Mouse (Mus musculus): ENCODE measurements at regions not wholly inside any gene's neighbourhood (a gene's known extent, or its start where the extent isn't known, plus 50 kb on each side); places are given as distances from the start of the nearest gene placed in this dataset.

DNA sequence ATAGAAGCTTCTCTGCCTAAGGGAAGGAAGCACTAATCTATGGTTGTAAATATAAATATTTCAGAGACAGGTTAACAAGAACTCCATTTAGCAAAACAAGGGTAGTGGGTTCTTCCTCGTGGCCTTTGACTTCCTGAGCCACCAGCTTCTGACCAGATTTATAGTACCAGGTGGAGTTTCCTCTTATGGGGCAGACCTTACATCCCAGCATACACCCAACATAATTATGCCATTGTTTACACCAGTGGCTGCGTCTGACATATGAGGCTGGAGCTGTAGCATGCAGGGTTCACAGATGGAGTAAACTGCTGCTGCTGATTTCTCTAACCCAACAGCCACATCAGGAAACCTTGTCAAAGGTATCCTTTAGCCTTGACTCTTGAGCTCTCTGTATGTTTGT lies 75.5 kb downstream of the Trib2 start:
- 39% methylated on average over 2 of the region's 2 CpGs for WGBS
- Histone ChIP-seq H3K27ac (ENCODE audit: control insufficient read depth, insufficient read depth, low read depth, low read length, poor library complexity) (no peak overlapping the region), H3K4me1 (ENCODE audit: control insufficient read depth, insufficient read depth, low read length) (no peaks in the 10 kb centered on the region), H3K4me3 (replicated peaks; ENCODE audit: control insufficient read depth, low read depth, low read length) (no peak overlapping the region)
- TF ChIP-seq POLR2A (IDR thresholded peaks at IDR 0.05; ENCODE audit: borderline replicate concordance, control insufficient read depth, low read depth, low read length): no peak
- no peak for TF ChIP-seq CTCF (IDR thresholded peaks at IDR 0.05; ENCODE audit: control insufficient read depth, insufficient read depth, low read length)

DNA sequence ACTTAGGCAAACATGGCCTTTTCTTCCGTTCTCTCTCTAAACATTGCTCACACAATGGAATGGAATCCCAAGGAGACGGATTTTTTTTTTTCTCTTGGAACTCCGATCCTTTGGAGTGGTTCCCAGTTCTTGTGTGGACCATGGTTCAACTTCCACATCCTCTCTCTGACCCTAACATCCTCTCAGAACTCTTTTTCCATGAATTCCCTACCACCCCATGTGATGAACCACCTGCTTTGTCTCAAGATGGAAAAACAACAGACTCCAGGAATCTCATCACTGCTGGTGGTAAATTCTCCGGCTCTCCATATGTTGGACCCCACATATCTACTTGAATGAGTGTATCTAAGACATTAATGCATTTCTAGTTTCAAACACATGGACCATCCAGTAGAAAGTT lies 77.7 kb downstream of the Trib2 start:
- WGBS: 82% methylated on average over 4 of the region's 4 CpGs
- Histone ChIP-seq H3K4me3 (replicated peaks; ENCODE audit: control insufficient read depth, low read depth, low read length) (no peak overlapping the region), H3K4me1 (ENCODE audit: control insufficient read depth, insufficient read depth, low read length) (no peaks in the 10 kb centered on the region), H3K27ac (ENCODE audit: control insufficient read depth, insufficient read depth, low read depth, low read length, poor library complexity) (no peak overlapping the region)
- TF ChIP-seq CTCF (IDR thresholded peaks at IDR 0.05; ENCODE audit: control insufficient read depth, insufficient read depth, low read length) (no peak), POLR2A (IDR thresholded peaks at IDR 0.05; ENCODE audit: borderline replicate concordance, control insufficient read depth, low read depth, low read length) (no peak)

DNA sequence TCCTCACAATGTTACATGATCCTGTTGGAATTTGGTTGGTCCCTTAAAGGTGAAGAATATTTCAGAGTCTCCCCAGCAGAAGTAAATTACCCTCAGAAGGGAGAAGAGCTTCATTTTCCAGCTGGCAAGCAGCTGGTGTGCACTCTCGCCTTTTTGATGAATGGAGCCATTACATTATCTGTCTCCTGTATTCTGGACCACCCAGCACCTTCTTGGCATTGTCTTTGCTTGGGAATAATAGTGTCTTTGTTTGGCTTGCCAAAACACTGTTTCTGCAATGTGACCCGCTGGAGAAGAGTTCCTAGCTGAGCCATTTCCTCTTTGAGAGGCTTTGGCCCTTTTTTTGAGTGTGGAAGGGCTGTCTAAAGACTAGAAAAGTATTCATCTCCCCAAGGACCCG lies 85.5 kb downstream of the Trib2 start:
- no peak overlapping the region for H3K4me3 ChIP-seq (replicated peaks; ENCODE audit: control insufficient read depth, low read depth, low read length)
- H3K27ac ChIP-seq (ENCODE audit: control insufficient read depth, insufficient read depth, low read depth, low read length, poor library complexity): no peak overlapping the region
- TF ChIP-seq CTCF (IDR thresholded peaks at IDR 0.05; ENCODE audit: control insufficient read depth, insufficient read depth, low read length): no peak
- no peak for TF ChIP-seq POLR2A (IDR thresholded peaks at IDR 0.05; ENCODE audit: borderline replicate concordance, control insufficient read depth, low read depth, low read length)
- H3K4me1 ChIP-seq (ENCODE audit: control insufficient read depth, insufficient read depth, low read length): no peaks in the 10 kb centered on the region
- WGBS: 72% methylated on average over 3 of the region's 3 CpGs

DNA sequence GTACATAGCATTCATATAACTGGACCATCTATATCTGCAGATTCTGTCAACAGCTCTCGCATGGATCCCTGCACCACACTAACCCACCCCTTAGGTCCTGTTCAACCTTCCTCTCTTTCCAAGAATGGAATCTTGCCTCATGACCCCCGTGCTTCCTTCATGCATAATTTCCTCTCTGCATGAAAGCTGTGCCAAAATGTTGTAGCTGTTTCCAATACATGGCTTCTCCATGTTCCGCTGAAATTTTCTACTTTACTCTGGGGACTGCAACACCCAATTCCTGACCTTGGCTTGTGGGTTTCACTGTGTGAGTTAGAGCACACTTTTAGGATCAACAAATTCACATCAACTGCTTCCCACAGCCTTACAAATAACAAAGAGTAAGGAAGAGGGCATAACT lies 87.0 kb downstream of the Trib2 start:
- TF ChIP-seq POLR2A (IDR thresholded peaks at IDR 0.05; ENCODE audit: borderline replicate concordance, control insufficient read depth, low read depth, low read length) (no peak), CTCF (IDR thresholded peaks at IDR 0.05; ENCODE audit: control insufficient read depth, insufficient read depth, low read length) (no peak)
- Histone ChIP-seq H3K4me1 (ENCODE audit: control insufficient read depth, insufficient read depth, low read length) (no peaks in the 10 kb centered on the region), H3K4me3 (replicated peaks; ENCODE audit: control insufficient read depth, low read depth, low read length) (no peak overlapping the region), H3K27ac (ENCODE audit: control insufficient read depth, insufficient read depth, low read depth, low read length, poor library complexity) (no peak overlapping the region)
- WGBS: 77% methylated on average over 3 of the region's 3 CpGs

DNA sequence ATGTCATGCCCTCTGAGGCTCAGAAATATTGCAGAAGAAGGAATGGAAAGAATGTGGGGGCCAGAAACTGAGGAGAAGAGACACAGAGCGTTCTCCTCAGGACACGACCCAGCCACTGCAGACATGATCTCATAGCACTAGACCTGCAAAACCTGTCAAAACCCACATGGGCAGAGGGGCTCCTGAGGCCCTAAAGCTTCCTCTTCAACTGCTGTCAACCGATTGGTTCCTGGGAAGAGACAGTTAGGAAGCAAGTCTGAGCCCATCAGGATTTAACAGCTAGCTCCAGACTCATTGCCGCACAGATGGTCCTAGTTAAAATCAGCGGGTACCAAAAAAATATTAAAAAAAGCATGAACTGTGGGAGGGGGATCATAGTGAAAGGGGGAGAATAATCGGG lies 93.2 kb downstream of the Trib2 start:
- no peak overlapping the region for H3K4me3 ChIP-seq (replicated peaks; ENCODE audit: control insufficient read depth, low read depth, low read length)
- H3K27ac ChIP-seq (ENCODE audit: control insufficient read depth, insufficient read depth, low read depth, low read length, poor library complexity): no peak overlapping the region
- H3K4me1 ChIP-seq (ENCODE audit: control insufficient read depth, insufficient read depth, low read length): no peaks in the 10 kb centered on the region
- 83% methylated on average over 6 of the region's 6 CpGs for WGBS
- TF ChIP-seq POLR2A (IDR thresholded peaks at IDR 0.05; ENCODE audit: borderline replicate concordance, control insufficient read depth, low read depth, low read length) (no peak), CTCF (IDR thresholded peaks at IDR 0.05; ENCODE audit: control insufficient read depth, insufficient read depth, low read length) (no peak)

DNA sequence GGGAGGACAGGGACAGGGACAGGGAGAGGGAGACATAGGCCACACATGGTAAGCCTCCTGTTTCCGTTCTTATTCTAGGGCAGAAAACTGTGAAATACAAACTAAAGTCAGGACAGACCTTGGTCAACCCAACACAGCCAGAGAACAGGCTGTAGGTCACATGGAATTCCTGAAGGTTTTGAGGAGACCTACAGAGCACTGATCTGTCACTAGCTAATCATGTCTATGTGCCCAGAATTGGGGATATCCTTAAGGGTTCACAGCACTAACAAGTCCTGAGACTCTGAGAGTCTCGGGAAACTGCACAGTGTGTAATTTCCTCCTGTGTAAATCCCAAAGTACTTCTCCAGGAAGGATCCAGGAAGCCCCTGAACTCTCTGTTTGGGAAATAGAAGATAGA lies 94.6 kb downstream of the Trib2 start:
- no peaks in the 10 kb centered on the region for H3K4me1 ChIP-seq (ENCODE audit: control insufficient read depth, insufficient read depth, low read length)
- 70% methylated on average over 2 of the region's 2 CpGs for WGBS
- H3K27ac ChIP-seq (ENCODE audit: control insufficient read depth, insufficient read depth, low read depth, low read length, poor library complexity): no peak overlapping the region
- no peak for TF ChIP-seq CTCF (IDR thresholded peaks at IDR 0.05; ENCODE audit: control insufficient read depth, insufficient read depth, low read length)
- no peak for TF ChIP-seq POLR2A (IDR thresholded peaks at IDR 0.05; ENCODE audit: borderline replicate concordance, control insufficient read depth, low read depth, low read length)
- H3K4me3 ChIP-seq (replicated peaks; ENCODE audit: control insufficient read depth, low read depth, low read length): no peak overlapping the region

DNA sequence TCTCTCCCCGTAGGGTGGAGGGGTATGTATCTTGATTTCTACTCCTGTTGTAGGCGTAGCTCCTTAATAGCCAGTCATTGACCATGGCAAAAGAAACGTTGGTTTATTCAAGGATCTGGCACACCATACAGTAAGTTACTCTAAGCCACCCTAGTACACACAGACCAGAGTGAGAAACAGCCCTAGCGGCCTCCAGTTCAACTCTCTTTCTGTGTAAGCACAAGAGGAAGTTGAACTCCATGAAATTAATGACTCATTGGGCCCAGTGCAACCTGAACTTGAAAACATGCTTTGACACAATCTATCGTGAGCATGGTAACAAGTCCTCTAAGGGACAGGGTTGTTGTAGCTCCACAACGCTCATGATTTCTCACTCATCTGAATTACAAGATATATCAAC lies 96.6 kb downstream of the Trib2 start:
- H3K4me1 ChIP-seq (ENCODE audit: control insufficient read depth, insufficient read depth, low read length): no peaks in the 10 kb centered on the region
- no peak overlapping the region for H3K4me3 ChIP-seq (replicated peaks; ENCODE audit: control insufficient read depth, low read depth, low read length)
- H3K27ac ChIP-seq (ENCODE audit: control insufficient read depth, insufficient read depth, low read depth, low read length, poor library complexity): no peak overlapping the region
- WGBS: 75% methylated on average over 6 of the region's 6 CpGs
- TF ChIP-seq CTCF (IDR thresholded peaks at IDR 0.05; ENCODE audit: control insufficient read depth, insufficient read depth, low read length) (no peak), POLR2A (IDR thresholded peaks at IDR 0.05; ENCODE audit: borderline replicate concordance, control insufficient read depth, low read depth, low read length) (no peak)

DNA sequence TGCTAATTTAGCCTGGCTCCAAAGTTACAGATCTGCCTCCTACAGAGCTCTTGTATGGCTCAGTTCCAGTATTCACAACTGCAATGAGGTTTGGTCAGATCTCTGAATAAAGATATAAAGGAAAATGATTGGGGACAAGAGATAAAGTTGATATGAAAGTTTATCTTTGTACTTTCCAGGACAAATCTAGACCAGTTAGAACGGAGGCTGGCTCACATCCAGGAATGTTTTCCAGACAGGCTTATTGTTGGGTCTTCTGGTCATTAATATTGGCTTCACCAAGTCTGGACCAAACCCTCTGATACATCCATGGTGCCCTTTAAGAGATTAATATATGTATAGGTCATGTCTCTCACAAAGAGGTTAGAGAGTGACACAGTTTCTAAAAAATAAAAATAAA lies 97.9 kb downstream of the Trib2 start:
- H3K27ac ChIP-seq (ENCODE audit: control insufficient read depth, insufficient read depth, low read depth, low read length, poor library complexity): no peak overlapping the region
- no peaks in the 10 kb centered on the region for H3K4me1 ChIP-seq (ENCODE audit: control insufficient read depth, insufficient read depth, low read length)
- TF ChIP-seq CTCF (IDR thresholded peaks at IDR 0.05; ENCODE audit: control insufficient read depth, insufficient read depth, low read length) (no peak), POLR2A (IDR thresholded peaks at IDR 0.05; ENCODE audit: borderline replicate concordance, control insufficient read depth, low read depth, low read length) (no peak)
- 64% methylated on average over 1 of the region's 1 CpGs for WGBS
- no peak overlapping the region for H3K4me3 ChIP-seq (replicated peaks; ENCODE audit: control insufficient read depth, low read depth, low read length)

DNA sequence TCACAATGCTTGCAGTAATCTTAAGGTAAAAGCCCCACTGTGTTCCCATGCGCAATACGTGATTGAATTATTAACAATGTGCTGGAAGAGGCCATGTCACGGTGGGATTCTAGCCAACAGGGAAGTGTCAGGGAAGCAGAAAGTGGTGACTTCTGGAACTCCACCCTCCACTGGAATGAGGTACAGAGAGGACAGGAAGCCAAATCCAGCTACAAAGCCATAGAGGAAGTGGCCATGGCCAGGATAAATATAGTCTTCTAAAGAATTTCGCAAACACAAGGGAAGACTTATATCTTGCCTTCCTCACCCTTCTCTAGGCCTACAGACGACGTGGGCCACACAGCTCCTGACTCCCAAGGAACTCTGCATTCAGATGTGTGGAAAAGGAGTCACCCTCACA lies 98.7 kb downstream of the Trib2 start:
- no peak overlapping the region for H3K4me3 ChIP-seq (replicated peaks; ENCODE audit: control insufficient read depth, low read depth, low read length)
- no peaks in the 10 kb centered on the region for H3K4me1 ChIP-seq (ENCODE audit: control insufficient read depth, insufficient read depth, low read length)
- WGBS: 60% methylated on average over 6 of the region's 6 CpGs
- no peak overlapping the region for H3K27ac ChIP-seq (ENCODE audit: control insufficient read depth, insufficient read depth, low read depth, low read length, poor library complexity)
- TF ChIP-seq POLR2A (IDR thresholded peaks at IDR 0.05; ENCODE audit: borderline replicate concordance, control insufficient read depth, low read depth, low read length): no peak
- no peak for TF ChIP-seq CTCF (IDR thresholded peaks at IDR 0.05; ENCODE audit: control insufficient read depth, insufficient read depth, low read length)
